Mouse (Mus musculus) megakaryocyte, adult 5-6 weeks (primary cell): ENCODE measurements around the gene Atxn7. TPM values are rescaled to one million over a fixed set of nuclear protein-coding genes. Genes with fewer than 3 reads are reported as not detected.
"Not testable (repeated sequence)": the region's sequence is repeated elsewhere in the genome, so short reads cannot be mapped to it uniquely, and the experiment has no call there.

Experiments used
- ATAC-seq: 2 replicates; pipeline ENCODE4 v1.8.0; 2016; ENCODE audit warnings: mild to moderate bottlenecking, inconsistent platforms; ENCODE audit not compliant: poor library complexity, severe bottlenecking
- total RNA-seq, 2 experiments: library from RNA; stranded (forward) in 1 of 2; stranded (reverse) in 1 of 2; fragments of 153-499, 151-499 nt in 1 of 2; fragments of 221-1000, 200-1000 nt in 1 of 2; gene quantifications; 2 replicates each; pipeline versions ENCODE4 v1.2.3 to v1.2.4; 2015 to 2017

Gene Atxn7
- 20.1 and 23.6 TPM in 2 replicates for total RNA-seq (2015)
- 21.3 and 21.5 TPM in 2 replicates for total RNA-seq (2017)

GRCm38 (mm10) chr14:13961401-13962112, at the start of gene Atxn7, which contains the start of gene Thoc7:
Atxn7 (plus strand) TSS chr14:13961440.
Thoc7 (minus strand) TSS chr14:13961852.
- peak; percentile 46 for ATAC-seq

- no peak for ATAC-seq
These were observed 46.7 kb upstream of the Atxn7 start, which contains the start of gene Gm281 for GRCm38 (mm10) chr14:13914387-13915082. Gm281 (minus strand) TSS chr14:13914478.

DNA sequence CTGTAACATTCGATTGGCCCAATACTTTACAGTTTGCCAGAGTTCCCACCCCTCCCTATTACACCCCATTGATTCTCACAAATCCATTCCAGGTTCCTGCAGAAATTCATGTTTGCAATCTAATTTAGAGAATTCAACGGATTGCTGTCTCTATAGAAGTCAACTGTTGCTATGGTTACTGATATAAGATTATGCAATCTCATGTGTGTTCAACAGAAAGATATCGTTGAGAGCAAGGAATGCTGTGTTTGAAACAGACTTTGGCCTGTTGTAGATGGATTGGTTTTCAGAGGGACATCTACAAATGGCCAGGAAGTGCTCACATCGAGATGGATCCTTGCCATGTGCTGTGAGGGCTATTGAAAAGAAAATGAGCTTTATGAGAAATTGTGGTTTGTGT, 46.0 kb upstream of the Atxn7 start:
- ATAC-seq, result no peak

DNA sequence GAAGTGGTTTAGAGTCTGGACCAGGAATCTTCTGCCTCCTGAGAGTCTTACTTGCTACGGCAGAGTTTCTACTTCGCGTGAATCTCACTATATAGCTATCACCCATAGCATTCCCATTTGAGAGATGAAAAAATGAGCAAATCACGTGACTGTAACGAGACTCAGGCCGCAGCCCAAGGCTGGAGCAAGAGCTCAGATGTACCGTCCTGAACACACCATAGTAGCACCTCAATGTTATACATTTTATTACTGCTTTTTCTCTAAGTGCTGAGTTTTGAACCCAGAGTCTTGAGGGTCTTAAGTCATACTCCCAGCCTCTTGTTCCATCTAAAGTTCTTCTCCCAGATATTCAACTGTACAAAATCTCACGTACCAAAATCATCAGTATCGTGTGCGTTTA, 44.0 kb upstream of the Atxn7 start:
- no peak for ATAC-seq

GRCm38 (mm10) chr14:13917630-13918029, 43.6 kb upstream of the Atxn7 start:
- ATAC-seq, result peak; percentile 82

DNA sequence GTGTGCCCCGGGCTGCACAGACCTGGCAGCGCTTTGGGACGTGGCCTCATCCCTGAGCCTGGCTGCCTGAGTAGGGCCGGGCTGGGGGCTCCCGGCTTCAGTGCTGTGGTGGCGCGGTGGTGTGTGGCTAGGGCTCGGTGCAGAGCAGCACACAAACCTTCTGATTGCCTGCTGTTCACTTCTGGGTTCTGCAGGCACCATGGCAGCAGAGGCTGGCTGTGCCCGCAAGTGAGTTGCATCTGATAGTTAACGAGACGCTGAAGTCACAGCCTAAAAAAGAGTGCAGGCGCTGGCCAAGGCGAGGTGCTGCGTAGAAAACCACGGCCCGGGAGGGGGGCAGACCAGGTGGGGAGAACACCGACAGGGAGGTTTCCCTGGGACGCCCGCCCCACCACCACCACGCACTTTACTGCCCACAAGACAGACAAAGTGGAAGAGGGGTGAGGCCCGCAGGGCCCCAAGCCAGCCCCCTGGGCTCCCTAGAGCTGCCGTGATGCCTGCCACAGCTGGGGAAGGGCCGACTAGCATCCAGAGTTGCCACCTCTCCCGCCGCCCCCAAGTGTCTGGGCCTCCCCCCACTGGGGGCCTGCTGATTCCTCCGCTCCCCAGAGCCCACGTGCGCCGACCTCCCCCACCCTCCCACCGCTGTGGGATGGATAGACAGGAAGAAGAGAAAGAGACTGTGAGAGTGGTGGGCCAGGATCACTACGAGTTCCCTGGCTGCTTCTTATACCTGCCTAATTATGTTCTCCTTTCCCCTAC, 27.8 kb upstream of the Atxn7 start:
- peak; percentile 51 for ATAC-seq

- no peak for ATAC-seq
These were observed 27.2 kb upstream of the Atxn7 start for GRCm38 (mm10) chr14:13934052-13934371.

- ATAC-seq, result no peak
These were observed 16.6 kb upstream of the Atxn7 start for GRCm38 (mm10) chr14:13944686-13945085.

DNA sequence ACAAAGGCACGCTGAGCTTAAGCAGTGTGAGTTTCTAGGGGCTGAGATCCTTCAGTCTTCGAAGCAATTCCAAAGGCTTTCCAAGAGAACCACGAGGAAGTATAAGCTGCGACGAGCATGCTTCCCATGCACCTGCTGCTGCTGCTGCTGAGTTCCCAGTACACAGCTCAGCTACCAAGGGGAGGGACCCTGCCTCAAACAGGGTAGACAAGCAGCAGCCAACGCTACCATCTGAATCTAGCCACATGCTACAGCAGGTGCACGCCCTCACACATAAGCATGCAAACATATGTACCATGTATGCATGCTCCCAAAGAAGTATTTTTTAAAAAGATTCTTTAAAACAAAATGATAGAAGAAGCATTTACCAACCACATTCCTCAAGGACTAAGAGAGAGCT, 12.9 kb upstream of the Atxn7 start:
- no peak for ATAC-seq

GRCm38 (mm10) chr14:13950401-13950800, 10.8 kb upstream of the Atxn7 start:
- ATAC-seq, result peak; percentile 98

- ATAC-seq, result not testable (repeated sequence)
These were observed 9.1 kb upstream of the Atxn7 start for GRCm38 (mm10) chr14:13952151-13952550.

DNA sequence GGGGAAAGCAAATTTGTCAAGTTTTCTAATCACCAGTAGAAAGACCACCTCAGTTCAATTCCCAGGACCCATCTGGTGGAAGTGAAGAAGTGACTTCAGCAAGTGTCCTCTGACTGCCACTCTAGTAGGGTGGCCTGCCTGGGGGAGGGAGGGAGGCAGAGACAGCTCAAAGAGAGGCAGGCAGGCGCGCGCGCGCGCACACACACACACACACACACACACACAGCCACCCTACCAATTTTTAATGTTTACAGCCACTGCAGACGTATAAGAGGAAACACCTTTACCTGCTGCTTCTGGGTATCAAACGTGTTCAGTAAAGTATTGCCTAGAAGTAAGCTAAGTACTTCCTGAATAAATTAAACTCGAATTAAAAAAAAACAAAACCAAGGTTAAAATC, 1.2 kb upstream of the Atxn7 start:
- peak; percentile 29; the same call in 1 of the 2 replicates for ATAC-seq

DNA sequence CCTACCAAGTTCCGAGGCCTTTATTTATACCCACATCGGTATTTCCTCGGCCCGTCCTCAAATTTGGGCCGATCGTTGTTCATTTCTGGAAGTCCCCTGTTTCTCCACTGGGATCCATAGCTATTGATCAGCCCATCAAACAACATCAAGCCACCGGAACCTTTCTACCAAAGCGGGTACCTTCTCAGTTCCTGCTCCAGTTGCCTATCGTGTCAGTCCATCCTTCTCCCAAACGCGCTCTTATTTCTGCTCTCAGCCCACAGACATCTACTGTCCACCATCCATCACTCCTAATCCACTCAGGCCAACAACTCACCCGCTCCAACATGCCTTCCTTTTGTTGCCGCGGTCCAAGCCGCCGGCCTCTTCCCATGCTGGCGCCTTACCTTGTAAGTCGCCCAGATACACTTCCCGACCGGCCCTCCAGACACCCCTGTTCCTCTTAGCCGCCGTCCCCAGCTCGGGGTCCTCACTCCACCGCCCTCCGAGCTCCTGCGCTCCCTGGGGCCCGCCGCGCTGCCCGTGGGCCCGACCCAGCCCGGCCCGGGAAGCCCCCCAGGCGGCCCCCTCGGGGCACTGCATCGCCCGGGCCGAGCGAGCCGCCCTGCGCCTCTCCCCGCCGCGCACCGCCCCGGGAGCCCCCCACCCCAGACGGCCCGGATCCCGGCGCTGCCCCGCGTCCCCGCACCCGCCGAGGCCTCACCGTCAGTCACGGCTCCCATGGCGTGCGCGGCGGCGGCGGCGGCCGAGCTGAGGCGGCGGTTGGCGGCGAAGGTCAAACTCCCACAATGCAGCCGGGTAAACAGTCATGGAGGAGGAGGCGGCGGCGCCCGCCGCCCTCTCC, 536 bp upstream of the Atxn7 start:
- ATAC-seq, result peak; percentile 75

GRCm38 (mm10) chr14:13962476-13962875, 1.2 kb downstream of the Atxn7 start:
- no peak for ATAC-seq

DNA sequence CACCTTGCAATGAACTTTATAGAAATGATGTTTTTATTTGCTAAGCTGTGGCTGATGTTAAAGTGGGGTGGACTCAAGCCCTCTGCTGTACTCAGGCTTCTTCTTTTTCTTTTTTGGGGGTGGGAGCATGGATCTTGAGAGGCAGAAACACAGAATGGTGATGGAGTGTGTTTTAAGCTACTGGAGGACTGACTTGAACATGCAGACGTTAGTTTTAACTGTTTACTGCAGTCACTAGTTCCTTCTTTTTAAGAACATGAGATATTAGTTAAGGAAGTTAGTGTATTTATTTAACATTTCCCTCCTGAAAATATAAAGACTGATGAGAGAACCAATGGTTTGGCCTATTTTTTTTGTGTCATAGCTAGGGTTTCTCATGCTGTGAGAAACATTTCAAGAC, 2.3 kb downstream of the Atxn7 start:
- ATAC-seq, result no peak

DNA sequence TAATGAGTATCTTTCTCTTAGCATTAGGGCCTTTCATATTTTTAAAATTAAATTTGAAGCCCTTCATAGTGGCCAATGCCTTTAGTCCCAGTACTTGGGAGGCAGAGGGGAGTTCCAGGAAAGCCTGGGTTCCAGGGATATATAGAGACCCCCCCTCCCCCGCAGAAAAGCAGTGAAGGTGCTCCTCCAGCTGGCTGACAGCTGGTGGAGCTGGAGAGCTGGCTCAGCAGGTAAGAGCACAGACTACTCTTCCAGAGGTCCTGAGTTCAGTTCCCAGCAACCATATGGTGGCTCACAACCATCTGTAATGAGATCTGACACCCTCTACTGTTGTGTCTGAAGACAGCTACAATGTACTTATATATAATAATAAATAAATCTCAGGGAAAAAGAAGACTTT, 6.4 kb downstream of the Atxn7 start:
- no peak for ATAC-seq

GRCm38 (mm10) chr14:13968476-13968875, 7.2 kb downstream of the Atxn7 start:
- no peak for ATAC-seq

GRCm38 (mm10) chr14:13970513-13970912, 9.3 kb downstream of the Atxn7 start:
- ATAC-seq, result no peak

DNA sequence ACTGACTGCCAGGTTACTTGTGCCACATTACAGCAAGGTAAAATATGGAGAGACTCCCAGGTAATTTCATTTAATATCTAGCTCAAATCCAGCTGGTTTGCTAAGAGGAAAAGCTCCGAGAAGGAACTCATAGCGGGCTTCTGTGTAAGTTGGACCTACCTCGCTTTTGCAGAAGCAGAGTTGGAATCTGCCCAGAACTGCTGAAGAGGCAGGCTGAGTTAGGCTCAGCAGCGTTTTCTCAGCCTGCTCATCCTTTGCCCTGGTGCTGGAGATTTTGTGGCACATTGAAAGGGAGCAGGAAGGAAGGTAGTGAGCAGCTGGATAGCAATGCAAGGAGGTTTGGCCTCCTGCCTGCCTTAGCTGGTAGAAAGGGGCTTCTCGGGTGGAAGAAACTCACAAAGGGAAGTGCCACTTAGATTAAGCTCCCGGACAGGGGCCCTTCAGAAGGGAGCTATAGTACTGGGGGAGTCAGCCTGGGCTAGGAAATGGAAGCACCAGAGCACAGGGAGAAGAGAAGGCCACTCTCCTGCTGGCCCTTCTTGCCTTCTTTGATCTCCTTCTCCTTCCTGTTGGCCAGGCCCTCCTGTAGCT, 10.5 kb downstream of the Atxn7 start:
- peak; percentile 66 for ATAC-seq

GRCm38 (mm10) chr14:13977498-13977897, 16.3 kb downstream of the Atxn7 start:
- no peak for ATAC-seq
